Mouse (Mus musculus) yolk sac, embryonic 10.5 days (tissue): Measurements from ENCODE around the gene Gm11985.

ENCODE experiments used
- DNase-seq: peaks from one replicate; pipeline ENCODE4 v3.0.0-alpha.2; 2017; ENCODE audit warnings: low spot score

The Gm11985 gene

DNA sequence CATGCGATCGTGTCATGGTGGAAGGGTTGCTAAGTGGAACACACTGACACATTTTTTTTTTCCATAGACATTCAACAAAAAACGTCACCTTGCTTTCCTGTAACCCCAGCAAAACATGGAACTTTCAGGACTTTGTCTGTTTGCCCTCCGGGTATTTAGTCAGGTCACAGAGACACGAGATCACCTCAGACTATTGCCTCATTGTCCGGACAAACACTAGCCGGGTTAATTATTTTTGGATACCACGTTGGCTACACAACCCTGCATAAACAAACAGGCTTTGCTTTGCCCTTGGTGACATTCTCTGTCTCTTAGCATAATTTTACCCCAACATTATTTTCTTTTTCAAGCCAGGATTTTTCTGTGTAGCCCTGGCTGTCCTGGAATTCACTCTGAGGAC lies 35.3 kb downstream of the Gm11985 start:
- DNase-seq, result peak; percentile 78

DNA sequence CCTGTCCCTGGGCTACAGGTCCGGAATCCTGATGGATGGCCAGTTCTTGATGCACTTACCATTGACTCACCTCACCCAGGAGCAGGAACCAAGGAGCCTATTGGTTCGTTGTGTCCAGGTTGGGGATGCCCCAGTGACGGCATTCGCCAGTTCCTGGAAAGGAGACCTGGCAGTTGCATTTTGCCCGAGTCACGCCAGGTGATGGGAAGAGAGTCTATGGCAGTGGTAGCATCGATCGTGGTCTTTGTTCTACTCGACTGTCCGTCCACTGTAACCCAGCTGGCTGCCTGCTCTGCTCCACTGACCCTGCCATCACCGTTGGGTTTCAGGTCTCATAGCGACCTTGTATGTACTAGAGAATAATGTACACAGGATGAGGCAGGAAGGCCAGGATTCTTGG lies 36.0 kb downstream of the Gm11985 start:
- no peak for DNase-seq

GRCm38 (mm10) chr11:7150511-7150910 lies 37.9 kb downstream of the Gm11985 start:
- no peak for DNase-seq

GRCm38 (mm10) chr11:7149471-7149870 lies 38.9 kb downstream of the Gm11985 start:
- DNase-seq, result no peak

DNA sequence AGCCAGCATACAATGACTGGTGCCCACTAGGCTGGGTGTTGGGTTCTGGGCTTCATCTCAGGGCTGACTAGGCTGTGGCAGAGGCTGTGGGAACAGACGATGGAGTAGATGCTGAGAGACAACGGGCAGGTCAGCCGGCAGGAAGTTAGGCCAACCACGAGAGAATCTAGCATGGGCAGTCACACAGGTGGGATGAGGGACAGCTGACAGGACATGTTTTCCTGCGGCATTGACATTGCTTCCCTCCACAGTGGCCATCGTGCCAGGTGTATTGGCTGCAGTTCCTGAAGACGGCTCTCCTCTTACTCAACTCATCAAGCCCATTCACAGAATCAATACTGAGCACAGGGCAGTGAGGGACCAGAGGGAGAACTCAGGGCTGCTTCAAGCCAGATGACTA lies 40.4 kb downstream of the Gm11985 start:
- no peak for DNase-seq

DNA sequence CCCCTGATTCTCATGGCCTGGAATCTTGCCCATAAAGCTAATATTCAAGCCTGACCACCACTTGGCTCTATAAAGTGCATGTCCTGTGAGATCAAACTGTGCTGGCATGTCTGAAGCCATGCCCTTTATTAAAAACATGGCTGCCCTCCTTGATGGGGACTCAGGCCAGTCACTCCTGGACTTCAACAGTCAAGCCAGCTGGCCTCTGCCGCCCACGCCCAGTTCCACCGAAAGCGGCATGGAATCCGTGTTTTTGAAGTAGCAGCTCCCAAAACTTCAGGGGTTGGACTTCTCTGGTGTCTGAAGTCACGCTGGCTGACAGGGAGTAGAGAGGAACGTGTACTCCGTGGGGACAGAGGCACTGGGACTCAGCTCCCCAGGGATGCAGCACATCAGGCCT lies 40.8 kb downstream of the Gm11985 start:
- no peak for DNase-seq

DNA sequence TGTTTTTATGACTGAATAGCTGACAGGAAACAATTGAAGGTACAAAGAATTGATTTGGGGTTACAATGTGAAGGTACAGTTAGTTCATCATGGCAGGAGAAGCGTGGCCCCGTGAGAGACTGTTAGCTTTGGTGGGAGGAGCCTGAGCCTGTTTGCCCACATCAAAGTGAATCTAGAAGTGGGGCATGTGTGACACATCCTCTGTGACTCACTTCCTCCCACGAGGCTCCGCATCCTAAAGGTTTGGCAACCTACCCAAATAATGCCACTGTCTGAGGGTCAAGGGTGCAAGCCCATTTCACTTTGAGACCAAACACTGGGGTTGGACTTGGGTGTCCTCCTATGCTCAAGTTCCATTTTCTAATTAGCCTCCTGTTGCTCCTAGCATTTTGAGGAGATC lies 43.1 kb downstream of the Gm11985 start:
- no peak for DNase-seq

GRCm38 (mm10) chr11:7144369-7144768 lies 44.0 kb downstream of the Gm11985 start:
- peak; percentile 41 for DNase-seq

GRCm38 (mm10) chr11:7142725-7143124 lies 45.6 kb downstream of the Gm11985 start:
- peak; percentile 62 for DNase-seq

DNA sequence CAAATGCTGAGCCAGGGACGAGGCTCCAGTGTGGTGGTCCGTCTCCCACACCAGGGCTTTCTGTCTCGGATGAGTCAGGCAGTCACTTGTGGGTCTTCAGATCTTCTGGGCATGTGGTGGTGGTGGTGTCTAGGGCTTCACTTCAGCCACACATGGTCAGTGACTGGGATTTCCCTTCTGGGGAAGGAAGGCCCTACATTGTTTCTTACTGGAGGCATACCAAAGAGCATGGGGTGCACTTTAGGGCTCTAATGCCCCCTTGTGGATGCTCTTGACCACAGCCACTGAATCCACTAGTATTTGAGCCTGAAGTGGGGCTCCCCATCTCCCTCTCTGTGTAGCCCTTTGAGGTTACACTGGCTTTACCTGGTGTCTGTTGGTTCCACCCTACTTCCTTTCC lies 47.9 kb downstream of the Gm11985 start:
- no peak for DNase-seq

DNA sequence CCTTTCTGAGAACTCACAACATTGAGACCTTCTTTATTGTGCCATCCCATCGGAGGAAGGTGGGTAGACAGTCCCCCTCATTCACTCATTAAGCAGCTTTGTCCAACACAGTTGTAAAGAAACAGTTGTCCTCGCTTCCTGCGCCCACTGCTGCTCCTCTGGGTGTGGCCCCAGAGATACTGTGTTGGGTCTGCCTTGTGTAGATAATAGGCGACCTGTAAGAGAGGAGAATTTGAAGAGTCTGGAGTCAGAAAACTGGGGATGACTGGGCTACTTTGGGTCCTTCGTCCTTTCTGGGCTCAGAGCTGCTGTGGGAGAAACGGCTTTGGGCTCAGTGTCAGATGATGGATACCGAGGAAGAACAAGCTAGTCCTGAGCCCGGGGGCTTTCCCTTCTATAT lies 50.0 kb downstream of the Gm11985 start:
- no peak for DNase-seq

GRCm38 (mm10) chr11:7136246-7136855 lies 52.0 kb downstream of the Gm11985 start:
- DNase-seq, result no peak

GRCm38 (mm10) chr11:7135763-7136162 lies 52.6 kb downstream of the Gm11985 start:
- no peak for DNase-seq

DNA sequence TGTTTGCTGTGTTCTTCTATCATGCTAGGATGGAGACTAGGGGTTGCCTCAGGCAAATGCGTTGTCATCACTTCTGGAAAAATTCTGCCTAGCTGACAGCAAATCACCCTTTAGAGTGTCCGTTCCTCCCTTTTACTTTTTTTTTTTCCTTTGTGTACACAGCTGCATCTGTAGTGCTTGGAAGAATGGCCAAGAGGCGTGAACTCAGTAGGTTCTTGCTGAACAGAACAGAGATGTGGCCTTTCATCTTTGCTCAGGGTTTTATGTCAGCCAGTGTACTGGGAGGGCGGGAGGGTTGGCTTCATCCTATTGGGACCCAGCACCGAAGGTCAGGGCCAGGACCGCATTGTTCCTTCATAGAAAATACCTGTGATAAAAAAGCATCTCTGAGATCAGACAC lies 53.1 kb downstream of the Gm11985 start:
- DNase-seq, result no peak

GRCm38 (mm10) chr11:7134319-7134718 lies 54.0 kb downstream of the Gm11985 start:
- DNase-seq, result no peak

- DNase-seq, result no peak
Observed at GRCm38 (mm10) chr11:7133736-7134135, 54.6 kb downstream of the Gm11985 start.
